Mouse (Mus musculus): ENCODE measurements around the gene Cep89. TPM values are rescaled to one million over a fixed set of nuclear protein-coding genes. Genes with fewer than 3 reads are reported as not detected.

Cep89 gene
- polyA plus RNA-seq (2017; shearing (Covaris generic)) = 12.0 TPM

DNA sequence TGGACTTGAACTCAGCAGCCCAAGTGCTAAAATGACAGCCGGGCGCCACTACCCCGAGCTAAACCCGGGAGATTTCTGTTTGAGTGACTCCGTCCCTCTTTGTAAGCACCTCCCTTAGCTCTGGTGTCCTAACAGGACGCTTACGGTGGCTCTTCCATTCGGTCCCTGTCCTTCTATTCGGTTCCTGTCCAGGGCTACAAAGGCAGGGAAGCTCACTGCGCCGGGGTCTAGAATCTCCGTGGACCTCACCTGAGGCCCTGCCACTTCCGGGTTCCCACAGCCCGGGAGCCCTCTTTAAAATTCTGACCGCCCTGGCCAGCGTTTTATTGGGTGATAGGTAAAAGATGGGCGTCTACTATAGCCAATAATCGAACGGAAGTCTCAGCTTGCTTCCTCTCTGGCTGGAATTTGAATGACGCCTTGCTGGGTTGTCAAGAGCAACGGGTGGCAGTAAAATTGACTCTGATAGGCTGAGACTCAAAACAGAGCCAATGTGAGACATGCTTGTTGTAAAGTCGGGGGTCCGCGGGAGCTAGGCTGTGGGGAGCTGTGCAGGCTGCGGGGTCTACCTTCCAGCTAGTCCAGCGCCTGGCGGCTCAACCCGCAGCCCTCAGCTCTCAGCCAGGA is at the start of gene Cep89, which contains the start of gene Faap24:
Gene Cep89 (plus strand): TSS at position 494 of the 627 bp plus-strand sequence.
Gene Faap24 (minus strand): TSS at position 295 of the 627 bp plus-strand sequence.

DNA sequence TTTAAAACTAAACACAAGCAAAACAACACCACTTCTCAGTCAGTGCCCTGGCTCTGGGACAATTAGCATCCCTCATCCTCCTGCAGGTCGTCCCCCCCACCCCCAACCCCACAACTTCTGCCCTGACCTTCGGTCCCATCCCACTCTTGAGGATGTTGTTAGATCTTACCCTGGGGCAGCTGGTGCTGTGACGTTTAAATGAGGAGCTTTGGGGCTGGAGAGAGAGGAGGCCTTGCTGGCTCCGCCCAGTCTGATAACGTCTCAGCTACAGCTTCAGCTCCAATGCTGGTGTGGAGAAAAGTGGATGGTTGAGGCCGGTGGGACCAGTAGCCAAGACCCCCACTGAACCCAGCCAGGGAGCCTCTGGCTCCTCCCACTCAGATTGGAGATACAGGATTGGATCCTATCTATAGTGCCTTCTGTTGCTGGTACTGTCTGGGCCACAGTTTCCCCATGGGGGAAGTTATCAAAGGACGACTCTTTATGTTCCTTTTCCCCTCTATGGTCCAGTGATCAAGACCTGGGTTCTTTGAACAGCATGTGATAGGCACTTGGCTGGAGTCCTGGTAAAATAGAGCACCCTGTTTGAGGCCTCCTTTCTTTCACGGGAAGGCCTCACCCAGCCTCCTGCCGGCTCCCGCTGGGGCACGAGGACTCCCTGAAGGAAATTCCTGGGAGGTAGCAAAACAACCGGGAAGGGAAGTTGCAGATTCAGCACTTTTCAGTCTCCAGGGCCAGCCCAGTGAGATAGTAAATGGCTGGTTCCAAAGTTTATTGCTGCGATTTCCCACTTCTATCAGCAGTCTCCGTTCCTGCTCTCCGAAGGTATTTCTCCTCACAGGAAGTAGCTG is 51.4 kb downstream of the Cep89 start, which contains the start of gene Slc7a9:
Gene Slc7a9 (plus strand): TSS at position 801 of the 851 bp plus-strand sequence.

Other genes with a start within 250 kb of the Cep89 start
- gene Slc7a10, start 210.7 kb upstream of the Cep89 start, polyA plus RNA-seq (2017; shearing (Covaris generic)) = 5.2 TPM
- 0.91 TPM for gene Lrp3, start 181.5 kb upstream of the Cep89 start, polyA plus RNA-seq (2017; shearing (Covaris generic))
- 17.9 TPM for gene Gpatch1, start 78.6 kb upstream of the Cep89 start, polyA plus RNA-seq (2017; shearing (Covaris generic))
- 0.35 TPM for gene Rhpn2, start 62.9 kb upstream of the Cep89 start, polyA plus RNA-seq (2017; shearing (Covaris generic))
- gene Faap24, start 199 bp upstream of the Cep89 start, polyA plus RNA-seq (2017; shearing (Covaris generic)) = 27.6 TPM
- not detected for gene Slc7a9, start 51.8 kb downstream of the Cep89 start, polyA plus RNA-seq (2017; shearing (Covaris generic))
- not detected for gene Tdrd12, start 140.7 kb downstream of the Cep89 start, polyA plus RNA-seq (2017; shearing (Covaris generic))
- gene Nudt19, start 159.3 kb downstream of the Cep89 start, polyA plus RNA-seq (2017; shearing (Covaris generic)) = 58.9 TPM
- 0.05 TPM for gene Rgs9bp, start 188.5 kb downstream of the Cep89 start, polyA plus RNA-seq (2017; shearing (Covaris generic))
- 57.9 TPM for gene Ankrd27, start 189.2 kb downstream of the Cep89 start, polyA plus RNA-seq (2017; shearing (Covaris generic))

All from CD4-positive, CD25-positive, alpha-beta regulatory T cell (primary cell).